ENCODE assay signal across 8 mouse cellular contexts in genomic region chr13:21786189-21786898, GRCm38 (mm10). TPM values are rescaled to one million over a fixed set of nuclear protein-coding genes. Genes with fewer than 3 reads are reported as not detected.
A peak's percentile ranks its signal among the peaks of the same experiment; 100 is the strongest.
DNase-seq lines count a peak whose midpoint lies in the region; ATAC-seq and TF ChIP-seq lines count a peak whose summit lies in the region.

No protein-coding gene starts in this region.

- intact Hi-C loops in heart, adult 2 months (cut with DNase I), result loop anchor here (2.0 to 10.0 kb wide), 2 partner anchors 34 to 1798 kb away; partner anchors contain the start of genes Hist1h2ak and Hist1h4d

- peak overlapping the region; percentile 57 for H3K4me2 ChIP-seq in forebrain, embryonic 16.5 days (ENCODE audit: low read length)
- peak overlapping the region; percentile 70 for H3K4me2 ChIP-seq in liver, embryonic 13.5 days
- H3K4me2 ChIP-seq in stomach, postnatal 0 days (replicated peaks; ENCODE audit: low read depth), result peak overlapping the region; percentile 49

- DNase-seq in heart, adult 2 months, result no peak
- no peak for DNase-seq in heart, adult 18-20 months
- peak; percentile 58 for DNase-seq in Muller cell, postnatal 12 days (ENCODE audit: inconsistent ontology term)
- peak; percentile 27 for DNase-seq in liver, embryonic 13.5 days
- no peak for DNase-seq in stomach, postnatal 0 days (ENCODE audit: low spot score)
- DNase-seq in kidney, adult 11 months, result no peak

- no peak for TF ChIP-seq CTCF in heart, adult 2 months (IDR thresholded peaks at IDR 0.05)
- no peak for TF ChIP-seq CTCF in stomach, postnatal 0 days (IDR thresholded peaks at IDR 0.05; ENCODE audit: low read depth)

- no peaks in the 10 kb centered on the region for H3K36me3 ChIP-seq in heart, adult 2 months (ENCODE audit: control insufficient read depth, insufficient read depth, low read length)
- no peaks in the 10 kb centered on the region for H3K36me3 ChIP-seq in forebrain, embryonic 16.5 days (ENCODE audit: control insufficient read depth, insufficient read depth)
- no peaks in the 10 kb centered on the region for H3K36me3 ChIP-seq in liver, embryonic 13.5 days
- H3K36me3 ChIP-seq in stomach, postnatal 0 days (ENCODE audit: control insufficient read depth, insufficient read depth, low read length), result no peaks in the 10 kb centered on the region

- no peaks in the 10 kb centered on the region for H3K9me3 ChIP-seq in forebrain, embryonic 16.5 days (ENCODE audit: control insufficient read depth, low read length)
- no peaks in the 10 kb centered on the region for H3K9me3 ChIP-seq in liver, embryonic 13.5 days (replicated peaks)
- H3K9me3 ChIP-seq in stomach, postnatal 0 days (ENCODE audit: control insufficient read depth, low read length), result no peaks in the 10 kb centered on the region

- H3K27ac ChIP-seq in heart, adult 2 months, result no peak overlapping the region; the same call in 1 of the 2 replicates
- peak overlapping the region; percentile 66 for H3K27ac ChIP-seq in forebrain, embryonic 16.5 days (ENCODE audit: low read length)
- peak overlapping the region; percentile 100 for H3K27ac ChIP-seq in liver, embryonic 13.5 days
- H3K27ac ChIP-seq in stomach, postnatal 0 days (replicated peaks), result peak overlapping the region; percentile 70

- ATAC-seq in forebrain, embryonic 16.5 days, result no peak
- ATAC-seq in liver, embryonic 13.5 days (ENCODE audit: low read depth), result no peak
- no peak for ATAC-seq in stomach, postnatal 0 days (ENCODE audit: low FRiP score, low TSS enrichment)
- no peak for ATAC-seq in monocyte, adult 5-6 weeks (replicated peaks; ENCODE audit: insufficient number of reproducible peaks, low FRiP score, low TSS enrichment, poor library complexity, severe bottlenecking)

- no peak for TF ChIP-seq EP300 in heart, adult 2 months (IDR thresholded peaks at IDR 0.05; ENCODE audit: insufficient read depth, low read depth, low read length)
- TF ChIP-seq EP300 in stomach, postnatal 0 days (optimal IDR thresholded peaks at IDR 0.05), result no peak

- H3K4me1 ChIP-seq in heart, adult 2 months (ENCODE audit: control insufficient read depth, insufficient read depth, low read length), result peaks cover 2% of the 10 kb centered on the region; the same call in 1 of the 2 replicates
- peaks cover 36% of the 10 kb centered on the region for H3K4me1 ChIP-seq in forebrain, embryonic 16.5 days (replicated peaks; ENCODE audit: control insufficient read depth, insufficient read depth, low read length)
- peaks cover 63% of the 10 kb centered on the region for H3K4me1 ChIP-seq in liver, embryonic 13.5 days (replicated peaks)
- no peaks in the 10 kb centered on the region for H3K4me1 ChIP-seq in stomach, postnatal 0 days (replicated peaks; ENCODE audit: control insufficient read depth, insufficient read depth)

- H3K27me3 ChIP-seq in heart, adult 2 months (ENCODE audit: control insufficient read depth, insufficient read depth, low read length), result no peaks in the 10 kb centered on the region
- H3K27me3 ChIP-seq in forebrain, embryonic 16.5 days (replicated peaks; ENCODE audit: control insufficient read depth, insufficient read depth, low read length), result no peaks in the 10 kb centered on the region
- H3K27me3 ChIP-seq in liver, embryonic 13.5 days, result no peaks in the 10 kb centered on the region
- no peaks in the 10 kb centered on the region for H3K27me3 ChIP-seq in stomach, postnatal 0 days (ENCODE audit: control insufficient read depth, insufficient read depth, low read length)

- TF ChIP-seq POLR2A in heart, adult 2 months (IDR thresholded peaks at IDR 0.05; ENCODE audit: insufficient read depth, low read depth, low read length), result no peak

- peak overlapping the region; percentile 61; the same call in 1 of the 2 replicates for H3K9ac ChIP-seq in heart, adult 2 months (ENCODE audit: low read depth, low read length)
- H3K9ac ChIP-seq in forebrain, embryonic 16.5 days (replicated peaks; ENCODE audit: low read depth, low read length), result peak overlapping the region; percentile 52
- peak overlapping the region; percentile 84 for H3K9ac ChIP-seq in liver, embryonic 13.5 days
- H3K9ac ChIP-seq in stomach, postnatal 0 days (ENCODE audit: low read length), result peak overlapping the region; percentile 38; the same call in 1 of the 2 replicates

- 18% methylated on average over 8 of the region's 8 CpGs for WGBS in heart, adult 2 months
- WGBS in forebrain, embryonic 16.5 days, result 2% methylated on average over 8 of the region's 8 CpGs
- WGBS in liver, embryonic 13.5 days (ENCODE audit: insufficient replicate concordance), result 6% methylated on average over 8 of the region's 8 CpGs
- WGBS in stomach, postnatal 0 days, result 5% methylated on average over 8 of the region's 8 CpGs

- H3K79me2 ChIP-seq in heart, adult 2 months (replicated peaks; ENCODE audit: control insufficient read depth, insufficient read depth, low read length), result no peaks in the 10 kb centered on the region

- no peak overlapping the region for H3K4me3 ChIP-seq in heart, adult 2 months
- peak overlapping the region; percentile 44 for H3K4me3 ChIP-seq in forebrain, embryonic 16.5 days (replicated peaks; ENCODE audit: low read length)
- peak overlapping the region; percentile 56 for H3K4me3 ChIP-seq in liver, embryonic 13.5 days (replicated peaks)
- H3K4me3 ChIP-seq in stomach, postnatal 0 days (ENCODE audit: low read depth, low read length), result peak overlapping the region; percentile 28

RNA-seq across cellular contexts. Expression of gene Hist1h2an, which starts 0.7 kb away (rescaled TPM):
- not detected for total RNA-seq in heart, adult 2 months (2021)
- polyA plus RNA-seq in heart, adult 2 months (2012; rRNA removed), result not detected in 2 replicates
- 1 to 10 TPM; 1.0 to 5.3 TPM for total RNA-seq in heart, adult 18-20 months (2021)
- 1.7 TPM in 1 of 2 replicates, not detected in the other for polyA plus RNA-seq in forebrain, embryonic 16.5 days (2015; fragmentation: Nextera tagmentation; extraction: Ambion mirVana)
- polyA plus RNA-seq in liver, embryonic 13.5 days (2015; fragmentation: Nextera tagmentation; extraction: Ambion mirVana), result 5.8 and 15.9 TPM in 2 replicates
- polyA plus RNA-seq in stomach, postnatal 0 days (2015; fragmentation: Nextera tagmentation; extraction: Ambion mirVana), result 1.4 and 1.6 TPM in 2 replicates
- total RNA-seq in monocyte, adult 5-6 weeks (2017), result 15.0 to 50.0 TPM (median 36.2 TPM) in 3 replicates

RNA-seq across cellular contexts. Expression of gene Hist1h2bp, which starts 0.9 kb away (rescaled TPM):
- 1 to 10 TPM; 1.9 to 2.3 TPM for total RNA-seq in heart, adult 2 months (2021)
- polyA plus RNA-seq in heart, adult 2 months (2012; rRNA removed), result not detected in 2 replicates
- 1 to 10 TPM; 3.3 to 4.2 TPM for total RNA-seq in heart, adult 18-20 months (2021)
- 2.0 TPM in 1 of 2 replicates, not detected in the other for polyA plus RNA-seq in forebrain, embryonic 16.5 days (2015; fragmentation: Nextera tagmentation; extraction: Ambion mirVana)
- polyA plus RNA-seq in liver, embryonic 13.5 days (2015; fragmentation: Nextera tagmentation; extraction: Ambion mirVana), result 2.8 and 3.8 TPM in 2 replicates
- polyA plus RNA-seq in stomach, postnatal 0 days (2015; fragmentation: Nextera tagmentation; extraction: Ambion mirVana), result 0.54 and 2.0 TPM in 2 replicates
- total RNA-seq in monocyte, adult 5-6 weeks (2017), result 5.2 to 12.6 TPM (median 8.0 TPM) in 3 replicates

RNA-seq across cellular contexts. Expression of gene Hist1h3i, which starts 3.2 kb away (rescaled TPM):
- 10 to 100 TPM in 1 of 2 experiments, 1 to 10 TPM in 1; 9.1 to 13.1 TPM for total RNA-seq in heart, adult 2 months (2021)
- polyA plus RNA-seq in heart, adult 2 months (2012; rRNA removed), result 1.1 and 1.7 TPM in 2 replicates
- 10 to 100 TPM; 10.2 to 11.2 TPM for total RNA-seq in heart, adult 18-20 months (2021)
- polyA plus RNA-seq in forebrain, embryonic 16.5 days (2015; fragmentation: Nextera tagmentation; extraction: Ambion mirVana), result 49.1 and 60.2 TPM in 2 replicates
- 164 and 194 TPM in 2 replicates for polyA plus RNA-seq in liver, embryonic 13.5 days (2015; fragmentation: Nextera tagmentation; extraction: Ambion mirVana)
- polyA plus RNA-seq in stomach, postnatal 0 days (2015; fragmentation: Nextera tagmentation; extraction: Ambion mirVana), result 31.2 and 44.3 TPM in 2 replicates
- total RNA-seq in monocyte, adult 5-6 weeks (2017), result 8.6 to 11.4 TPM in 2 of 3 replicates, not detected in the other

RNA-seq across cellular contexts. Expression of gene Hist1h1b, which starts 5.9 kb away (rescaled TPM):
- total RNA-seq in heart, adult 2 months (2021), result 1 to 10 TPM; 2.3 to 2.5 TPM
- polyA plus RNA-seq in heart, adult 2 months (2012; rRNA removed), result not detected in 2 replicates
- 1 to 10 TPM; 3.5 to 4.0 TPM for total RNA-seq in heart, adult 18-20 months (2021)
- 6.5 and 7.8 TPM in 2 replicates for polyA plus RNA-seq in forebrain, embryonic 16.5 days (2015; fragmentation: Nextera tagmentation; extraction: Ambion mirVana)
- polyA plus RNA-seq in liver, embryonic 13.5 days (2015; fragmentation: Nextera tagmentation; extraction: Ambion mirVana), result 37.3 and 37.6 TPM in 2 replicates
- 4.3 and 10.5 TPM in 2 replicates for polyA plus RNA-seq in stomach, postnatal 0 days (2015; fragmentation: Nextera tagmentation; extraction: Ambion mirVana)
- total RNA-seq in monocyte, adult 5-6 weeks (2017), result 74.2 to 131 TPM (median 93.8 TPM) in 3 replicates

RNA-seq across cellular contexts. Expression of gene Hist1h2bq, which starts 23.7 kb away (rescaled TPM):
- total RNA-seq in heart, adult 2 months (2021), result 10 to 100 TPM; 24.4 to 26.4 TPM
- 3.5 and 12.7 TPM in 2 replicates for polyA plus RNA-seq in heart, adult 2 months (2012; rRNA removed)
- 10 to 100 TPM; 27.9 to 31.1 TPM for total RNA-seq in heart, adult 18-20 months (2021)
- polyA plus RNA-seq in forebrain, embryonic 16.5 days (2015; fragmentation: Nextera tagmentation; extraction: Ambion mirVana), result 7.9 and 8.0 TPM in 2 replicates
- polyA plus RNA-seq in liver, embryonic 13.5 days (2015; fragmentation: Nextera tagmentation; extraction: Ambion mirVana), result 22.0 and 34.4 TPM in 2 replicates
- 7.7 and 9.9 TPM in 2 replicates for polyA plus RNA-seq in stomach, postnatal 0 days (2015; fragmentation: Nextera tagmentation; extraction: Ambion mirVana)
- total RNA-seq in monocyte, adult 5-6 weeks (2017), result 1.1 to 64.9 TPM (median 28.6 TPM) in 3 replicates

Comparison
In these comparisons a context has a peak if more than half of its experiments do, and no peak if none do; other contexts are left out.
1. DNase-seq: peak in Muller cell, postnatal 12 days (single experiment) and liver, embryonic 13.5 days (single experiment); none in heart, adult 2 months (0 of 2), heart, adult 18-20 months (0 of 2), stomach, postnatal 0 days (single experiment) and kidney, adult 11 months (single experiment).
2. RNA of gene Hist1h3i, which starts 3.2 kb away (polyA plus RNA-seq): 164 to 194 TPM in liver, embryonic 13.5 days, 49.1 to 60.2 TPM in forebrain, embryonic 16.5 days and 31.2 to 44.3 TPM in stomach, postnatal 0 days; 1.1 to 1.7 TPM in heart, adult 2 months; every median in the first group is over 10 times any median in the second.
3. Peak in every context shown above with its lines, with median percentiles within 50 percentile points of each other: H3K9ac ChIP-seq and H3K4me2 ChIP-seq.